Mouse (Mus musculus) CH12.LX (cell line): ENCODE data around the gene Timmdc1. TPM values are rescaled to one million over a fixed set of nuclear protein-coding genes. Genes with fewer than 3 reads are reported as not detected.

Experiments used
- DNase-seq: peaks from one replicate; pipeline ENCODE4 v3.0.0-alpha.2; 2013; ENCODE audit errors: extremely low read depth
- H3K27ac ChIP-seq: 2 replicates; pipeline ENCODE4 v1.5.1; 2012; ENCODE audit warnings: low read depth, mild to moderate bottlenecking, control low read depth, moderate library complexity; ENCODE audit not compliant: insufficient read depth
- H3K27me3 ChIP-seq: replicated peaks from 2 replicates; pipeline ENCODE3; 2012; ENCODE audit warnings: inconsistent platforms
- H3K36me3 ChIP-seq, 2 experiments: replicated peaks in 1 of 2; 2 replicates each; pipeline versions ENCODE3 to v1.6.1; 2012; ENCODE audit warnings: inconsistent platforms in 1 of 2, low read length in 1 of 2, mild to moderate bottlenecking in 1 of 2, mixed read lengths in 1 of 2, moderate library complexity in 1 of 2; ENCODE audit not compliant: control insufficient read depth in 1 of 2, insufficient read depth in 1 of 2
- H3K4me1 ChIP-seq, 2 experiments: 2 replicates each; pipeline ENCODE4 v1.6.1; 2012; ENCODE audit warnings: inconsistent platforms in 1 of 2, moderate library complexity in 1 of 2; ENCODE audit not compliant: insufficient read depth in 2 of 2, control insufficient read depth in 1 of 2
- H3K4me2 ChIP-seq: 2 replicates; pipeline ENCODE4 v1.6.1; 2012; ENCODE audit warnings: low read depth, mild to moderate bottlenecking, control low read depth; ENCODE audit not compliant: poor library complexity, insufficient read depth, severe bottlenecking
- H3K4me3 ChIP-seq, 3 experiments: fragments of 150-350 bp in 1 of 3; sonication (generic) in 1 of 3; replicated peaks in 1 of 3; 2 replicates each; pipeline versions ENCODE3 to v1.5.1; 2011 to 2012; ENCODE audit warnings: low read depth in 2 of 3, low read length in 2 of 3, mild to moderate bottlenecking in 2 of 3, moderate library complexity in 2 of 3, control low read depth in 1 of 3, improper control_type of control experiment in 1 of 3, inconsistent platforms in 1 of 3, mixed read lengths in 1 of 3; ENCODE audit not compliant: poor library complexity in 1 of 3
- H3K79me2 ChIP-seq: replicated peaks from 2 replicates; pipeline ENCODE4 v1.6.1; 2012; ENCODE audit warnings: mild to moderate bottlenecking, moderate library complexity; ENCODE audit not compliant: control insufficient read depth, poor library complexity, insufficient read depth, severe bottlenecking; ENCODE audit errors: extremely low read depth
- H3K9ac ChIP-seq: 2 replicates; pipeline ENCODE4 v1.6.1; 2012; ENCODE audit warnings: low read depth, mild to moderate bottlenecking, control low read depth, moderate library complexity; ENCODE audit not compliant: insufficient read depth
- H3K9me3 ChIP-seq: replicated peaks from 2 replicates; pipeline ENCODE3; 2012; ENCODE audit warnings: low read length, inconsistent platforms, mixed read lengths
- BHLHE40 ChIP-seq: IDR thresholded peaks from 2 replicates; pipeline ENCODE4 v1.6.1; 2011; ENCODE audit warnings: mild to moderate bottlenecking, low read depth, low read length, improper control_type of control experiment
- CHD1 ChIP-seq: IDR thresholded peaks from 2 replicates; pipeline ENCODE4 v1.6.1; 2012; ENCODE audit warnings: low read depth, low read length, improper control_type of control experiment, inconsistent platforms
- CHD2 ChIP-seq: IDR thresholded peaks from 2 replicates; pipeline ENCODE4 v1.6.1; 2011; ENCODE audit warnings: low read length, improper control_type of control experiment
- CTCF ChIP-seq, 2 experiments: IDR thresholded peaks in 1 of 2; conservative IDR thresholded peaks in 1 of 2; 2 replicates each; pipeline ENCODE4 v1.5.1; 2011 to 2012; ENCODE audit warnings: low read depth in 2 of 2, low read length in 2 of 2, improper control_type of control experiment in 1 of 2, inconsistent platforms in 1 of 2, mild to moderate bottlenecking in 1 of 2, moderate library complexity in 1 of 2
- E2F4 ChIP-seq: IDR thresholded peaks from 2 replicates; pipeline ENCODE4 v1.6.1; 2011; ENCODE audit warnings: low read depth, low read length, improper control_type of control experiment; ENCODE audit not compliant: insufficient replicate concordance
- ELF1 ChIP-seq: IDR thresholded peaks from 2 replicates; pipeline ENCODE4 v1.6.1; 2014; ENCODE audit warnings: low read depth, mild to moderate bottlenecking, inconsistent platforms, low read length, improper control_type of control experiment
- EP300 ChIP-seq: IDR thresholded peaks from 2 replicates; pipeline ENCODE4 v1.6.1; 2011; ENCODE audit warnings: low read length, improper control_type of control experiment
- ETS1 ChIP-seq: conservative IDR thresholded peaks from 2 replicates; pipeline ENCODE4 v1.6.1; 2012; ENCODE audit warnings: low read depth, mild to moderate bottlenecking, inconsistent platforms, low read length, improper control_type of control experiment, moderate library complexity
- GABPA ChIP-seq: IDR thresholded peaks from 2 replicates; pipeline ENCODE4 v1.6.1; 2012; ENCODE audit warnings: low read depth, low read length, improper control_type of control experiment, inconsistent platforms; ENCODE audit not compliant: insufficient replicate concordance
- HCFC1 ChIP-seq: IDR thresholded peaks from 2 replicates; pipeline ENCODE4 v1.6.1; 2012; ENCODE audit warnings: low read depth, mild to moderate bottlenecking, inconsistent platforms, low read length, improper control_type of control experiment
- IRF4 ChIP-seq: IDR thresholded peaks from 2 replicates; pipeline ENCODE4 v1.6.1; 2014; ENCODE audit warnings: low read depth, mild to moderate bottlenecking, inconsistent platforms, low read length, improper control_type of control experiment
- JUN ChIP-seq: IDR thresholded peaks from 2 replicates; pipeline ENCODE4 v1.6.1; 2011; ENCODE audit warnings: low read depth, mild to moderate bottlenecking, low read length, improper control_type of control experiment, moderate library complexity; ENCODE audit not compliant: insufficient read depth
- JUND ChIP-seq: conservative IDR thresholded peaks from 2 replicates; pipeline ENCODE4 v1.6.1; 2011; ENCODE audit warnings: low read depth, low read length, improper control_type of control experiment
- MAFK ChIP-seq: IDR thresholded peaks from 2 replicates; pipeline ENCODE4 v1.6.1; 2011; ENCODE audit warnings: low read length, improper control_type of control experiment; ENCODE audit not compliant: insufficient replicate concordance
- MAX ChIP-seq: IDR thresholded peaks from 2 replicates; pipeline ENCODE4 v1.6.1; 2011; ENCODE audit warnings: low read length, improper control_type of control experiment
- MAZ ChIP-seq: IDR thresholded peaks from 2 replicates; pipeline ENCODE4 v1.6.1; 2012; ENCODE audit warnings: low read depth, mild to moderate bottlenecking, inconsistent platforms, low read length, improper control_type of control experiment, moderate library complexity
- MEF2A ChIP-seq: IDR thresholded peaks from 2 replicates; pipeline ENCODE4 v1.6.1; 2014; ENCODE audit warnings: low read depth, mild to moderate bottlenecking, inconsistent platforms, low read length, improper control_type of control experiment, borderline replicate concordance
- MXI1 ChIP-seq: IDR thresholded peaks from 2 replicates; pipeline ENCODE4 v1.6.1; 2011; ENCODE audit warnings: mild to moderate bottlenecking, low read depth, low read length, improper control_type of control experiment
- MYC ChIP-seq: IDR thresholded peaks from 2 replicates; pipeline ENCODE4 v1.6.1; 2011; ENCODE audit warnings: low read depth, mild to moderate bottlenecking, improper control_type of control experiment, low read length
- NELFE ChIP-seq: IDR thresholded peaks from 2 replicates; pipeline ENCODE4 v1.6.1; 2011; ENCODE audit warnings: low read depth, low read length, improper control_type of control experiment
- NRF1 ChIP-seq: IDR thresholded peaks from 2 replicates; pipeline ENCODE4 v1.6.1; 2014; ENCODE audit warnings: low read depth, mild to moderate bottlenecking, inconsistent platforms, low read length, improper control_type of control experiment, moderate library complexity
- PAX5 ChIP-seq: IDR thresholded peaks from 2 replicates; pipeline ENCODE4 v1.6.1; 2012; ENCODE audit warnings: low read length, inconsistent platforms, mixed read lengths
- POLR2A ChIP-seq: IDR thresholded peaks from 2 replicates; pipeline ENCODE4 v1.6.1; 2011; ENCODE audit warnings: low read depth, mild to moderate bottlenecking, improper control_type of control experiment, low read length
- POLR2AphosphoS2 ChIP-seq: IDR thresholded peaks from 2 replicates; pipeline ENCODE4 v1.6.1; 2011; ENCODE audit warnings: low read depth, low read length, improper control_type of control experiment
- RAD21 ChIP-seq: IDR thresholded peaks from 2 replicates; pipeline ENCODE4 v1.6.1; 2011; ENCODE audit warnings: low read depth, mild to moderate bottlenecking, low read length, improper control_type of control experiment, moderate library complexity
- RCOR1 ChIP-seq: conservative IDR thresholded peaks from 2 replicates; pipeline ENCODE4 v1.6.1; 2012; ENCODE audit warnings: low read depth, mild to moderate bottlenecking, inconsistent platforms, low read length, improper control_type of control experiment
- SIN3A ChIP-seq: IDR thresholded peaks from 2 replicates; pipeline ENCODE4 v1.6.1; 2012; ENCODE audit warnings: low read length, improper control_type of control experiment, inconsistent platforms
- SMC3 ChIP-seq: IDR thresholded peaks from 2 replicates; pipeline ENCODE4 v1.6.1; 2011; ENCODE audit warnings: low read depth, low read length, improper control_type of control experiment
- TBP ChIP-seq: conservative IDR thresholded peaks from 2 replicates; pipeline ENCODE4 v1.6.1; 2011; ENCODE audit warnings: low read depth, low read length, improper control_type of control experiment
- TCF12 ChIP-seq: IDR thresholded peaks from 2 replicates; pipeline ENCODE4 v1.6.1; 2014; ENCODE audit warnings: low read depth, mild to moderate bottlenecking, inconsistent platforms, low read length, improper control_type of control experiment
- UBTF ChIP-seq: IDR thresholded peaks from 2 replicates; pipeline ENCODE4 v1.6.1; 2012; ENCODE audit warnings: low read depth, mild to moderate bottlenecking, inconsistent platforms, low read length, improper control_type of control experiment, moderate library complexity
- USF1 ChIP-seq: IDR thresholded peaks from 2 replicates; pipeline ENCODE4 v1.6.1; 2014; ENCODE audit warnings: low read depth, mild to moderate bottlenecking, inconsistent platforms, low read length, improper control_type of control experiment
- USF2 ChIP-seq: conservative IDR thresholded peaks from 2 replicates; pipeline ENCODE4 v1.6.1; 2011; ENCODE audit warnings: low read depth, low read length, improper control_type of control experiment
- ZC3H11A ChIP-seq: IDR thresholded peaks from 2 replicates; pipeline ENCODE4 v1.6.1; 2012; ENCODE audit warnings: low read depth, mild to moderate bottlenecking, inconsistent platforms, low read length, improper control_type of control experiment
- ZKSCAN1 ChIP-seq: IDR thresholded peaks from 2 replicates; pipeline ENCODE4 v1.6.1; 2012; ENCODE audit warnings: low read depth, inconsistent platforms, low read length, improper control_type of control experiment, borderline replicate concordance
- ZMIZ1 ChIP-seq: IDR thresholded peaks from 2 replicates; pipeline ENCODE4 v1.6.1; 2012; ENCODE audit warnings: low read depth, mild to moderate bottlenecking, inconsistent platforms, low read length, improper control_type of control experiment
- ZNF384 ChIP-seq: IDR thresholded peaks from 2 replicates; pipeline ENCODE4 v1.6.1; 2012; ENCODE audit warnings: low read depth, low read length, improper control_type of control experiment, inconsistent platforms
- dilution Hi-C: fragments of 300-500 bp; cut with MboI; formaldehyde crosslinking; loops from 2 replicates; pipeline ENCODE4 v1.14.3; 2020; ENCODE audit warnings: low sequenced_read_pairs; ENCODE audit not compliant: extremely low pct_unique_long_range_greater_than_20kb, extremely low pct_ligation_motif_present
- in situ Hi-C: fragments of 300-500 bp; cut with MboI; formaldehyde crosslinking; loops from 3 replicates; pipeline ENCODE4 v1.14.3; 2019; ENCODE audit warnings: low sequenced_read_pairs, low pct_ligation_motif_present, low pct_unique_long_range_greater_than_20kb, mixed read lengths
- polyA plus RNA-seq: library from polyadenylated mRNA; unstranded; fragments of >175 nt; gene quantifications from 2 replicates; pipeline ENCODE4 v1.2.1, GENCODE M21; 2012; ENCODE audit warnings: low read depth; ENCODE audit not compliant: insufficient read length
- total RNA-seq, 2 experiments: library from RNA; depleted of rRNA; stranded (reverse); fragments of 300-350 nt in 1 of 2; fragments of >200 nt in 1 of 2; gene quantifications; 2 replicates each; pipeline ENCODE4 v1.2.3; 2012 to 2014

Gene Timmdc1
- total RNA-seq (2012; rRNA removed) (49.7 and 50.1 TPM in 2 replicates), total RNA-seq (2014; rRNA removed) (32.5 and 36.5 TPM in 2 replicates), polyA plus RNA-seq (45.1 and 45.3 TPM in 2 replicates)

- in situ Hi-C loops (loop anchor here (25.0 kb wide), 1 partner anchor 510 kb away; no protein-coding TSS in a partner anchor), dilution Hi-C loops (no loop called here)
- no peaks in the 10 kb centered on the region for H3K9me3 ChIP-seq
- peak; percentile 99 for DNase-seq
- H3K36me3 ChIP-seq = peaks cover 37 to 53% of the 10 kb centered on the region in 2 experiments
- peak within 1 kb of the TSS; percentile 95 for H3K27ac ChIP-seq
- H3K27me3 ChIP-seq = no peaks in the 10 kb centered on the region
- peak within 1 kb of the TSS; percentile 68 to 84 (median 72) for H3K4me3 ChIP-seq
- H3K9ac ChIP-seq = peak within 1 kb of the TSS; percentile 72
- peaks cover 33% of the 10 kb centered on the region for H3K79me2 ChIP-seq
- peaks cover 5 to 42% of the 10 kb centered on the region in 2 experiments; a peak in 3 of 4 replicates for H3K4me1 ChIP-seq
- H3K4me2 ChIP-seq = peak within 1 kb of the TSS; percentile 99
- TF ChIP-seq BHLHE40 = peak; percentile 66
- peak; percentile 92 for TF ChIP-seq TCF12
- no peak for TF ChIP-seq JUN
- no peak for TF ChIP-seq USF1
- TF ChIP-seq JUND = no peak
- TF ChIP-seq EP300 = no peak
- TF ChIP-seq SIN3A = peak; percentile 76
- peak; percentile 49; the same call in 1 of the 2 replicates for TF ChIP-seq CHD2
- TF ChIP-seq MAFK = no peak
- peak; percentile 43; the same call in 1 of the 2 replicates for TF ChIP-seq ZMIZ1
- 0 out of 2 replicates have a peak, but pooled peaks have one; percentile 32 for TF ChIP-seq UBTF
- TF ChIP-seq USF2 = no peak
- peak; percentile 47; the same call in 1 of the 2 replicates for TF ChIP-seq NRF1
- peak; percentile 45; the same call in 1 of the 2 replicates for TF ChIP-seq MYC
- TF ChIP-seq CTCF (conservative IDR thresholded peaks at IDR 0.05 in 1 of 2, IDR thresholded peaks at IDR 0.05 in 1 of 2; ENCODE audit: low read depth in 2 of 2, low read length in 2 of 2) = peak in 1 of 2 experiments; percentile 34; a peak in 1 of 4 replicates
- TF ChIP-seq MEF2A = peak; percentile 66
- no peak for TF ChIP-seq RCOR1
- TF ChIP-seq E2F4 = no peak
- TF ChIP-seq GABPA = no peak
- TF ChIP-seq POLR2A = peak; percentile 98
- TF ChIP-seq PAX5 = no peak
- TF ChIP-seq NELFE = peak; percentile 93
- peak; percentile 96 for TF ChIP-seq MXI1
- no peak for TF ChIP-seq SMC3
- TF ChIP-seq RAD21 = no peak; the same call in 1 of the 2 replicates
- TF ChIP-seq IRF4 = peak; percentile 76
- no peak for TF ChIP-seq ZKSCAN1
- peak; percentile 96 for TF ChIP-seq MAZ
- TF ChIP-seq TBP = peak; percentile 87
- TF ChIP-seq ELF1 = peak; percentile 96
- peak; percentile 75 for TF ChIP-seq MAX
- TF ChIP-seq ZC3H11A = no peak
- no peak for TF ChIP-seq CHD1
- peak; percentile 93 for TF ChIP-seq POLR2AphosphoS2
- peak; percentile 27; the same call in 1 of the 2 replicates for TF ChIP-seq ETS1
- TF ChIP-seq HCFC1 = peak; percentile 83
- TF ChIP-seq ZNF384 = peak; percentile 50; the same call in 1 of the 2 replicates
Measured at GRCm38 (mm10) chr16:38522129-38523084, at the start of gene Timmdc1. Gene Timmdc1, minus strand, starts transcription at chr16:38522663.
